Mouse (Mus musculus): Measurements from ENCODE around the gene B3galt1. TPM values are rescaled to one million over a fixed set of nuclear protein-coding genes. Genes with fewer than 3 reads are reported as not detected.
A peak's percentile ranks its signal among the peaks of the same experiment; 100 is the strongest.

Gene B3galt1
- total and polyA plus RNA-seq, 3 experiments = 0.72 to 1.9 (median 1.5) TPM

GRCm38 (mm10) chr2:68124751-68125150, 559.1 kb downstream of the B3galt1 start:
- no peak for DNase-seq
- no peaks in the 10 kb centered on the region for H3K36me3 ChIP-seq (ENCODE audit: control insufficient read depth, insufficient read depth, low read length)
- no peak overlapping the region for H3K27ac ChIP-seq
- TF ChIP-seq CTCF (IDR thresholded peaks at IDR 0.05) = peak; percentile 40
- TF ChIP-seq POLR2A (IDR thresholded peaks at IDR 0.05; ENCODE audit: insufficient read depth, low read depth, low read length) = no peak
- H3K9ac ChIP-seq (ENCODE audit: low read depth, low read length) = no peak overlapping the region
- H3K27me3 ChIP-seq (ENCODE audit: control insufficient read depth, insufficient read depth, low read length) = no peaks in the 10 kb centered on the region
- 58% methylated on average over 6 of the region's 6 CpGs for WGBS
- no peak overlapping the region for H3K4me3 ChIP-seq
- no peaks in the 10 kb centered on the region for H3K79me2 ChIP-seq (replicated peaks; ENCODE audit: control insufficient read depth, insufficient read depth, low read length)
- no peaks in the 10 kb centered on the region for H3K4me1 ChIP-seq (ENCODE audit: control insufficient read depth, insufficient read depth, low read length)
- intact Hi-C loops (cut with DNase I) = no loop called here

DNA sequence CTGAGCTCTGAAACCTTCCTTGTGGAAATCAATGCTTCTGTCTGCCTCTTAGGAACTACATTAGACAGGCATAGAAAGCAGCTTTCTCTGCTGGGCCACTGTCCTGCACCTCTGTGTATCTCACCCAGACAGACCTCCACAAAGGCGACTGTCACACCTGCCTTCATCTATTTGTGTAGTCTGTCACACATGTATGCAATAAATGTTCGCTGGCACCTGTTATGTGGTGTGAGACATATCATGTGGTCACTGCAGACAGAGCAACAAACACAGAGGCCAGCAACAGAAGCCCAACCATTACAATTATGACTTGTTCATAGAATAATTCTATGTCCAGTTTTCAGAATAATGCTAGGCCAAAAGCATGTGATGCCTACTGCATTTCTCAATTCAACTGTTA, 575.4 kb downstream of the B3galt1 start:
- 82% methylated on average over 2 of the region's 2 CpGs for WGBS

DNA sequence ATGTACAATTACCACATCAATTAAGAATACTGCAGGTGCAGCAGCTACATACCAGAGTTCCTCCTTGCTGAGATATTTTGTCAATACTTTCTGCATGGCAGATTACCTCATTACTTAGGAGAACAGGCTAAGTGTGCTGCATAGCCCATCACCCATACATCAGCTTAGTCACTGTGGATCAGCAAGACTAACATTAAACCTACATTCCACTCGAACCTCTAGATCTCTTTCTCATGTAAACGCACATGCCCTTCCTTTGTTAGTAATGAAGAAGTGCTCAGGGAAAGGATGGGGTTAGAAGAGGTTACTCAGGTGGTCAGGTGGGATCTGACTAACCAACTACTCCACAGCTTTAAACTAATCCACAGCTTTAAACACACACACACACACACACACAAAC, 577.6 kb downstream of the B3galt1 start:
- Histone ChIP-seq H3K4me3 (no peak overlapping the region), H3K4me1 (ENCODE audit: control insufficient read depth, insufficient read depth, low read length) (no peaks in the 10 kb centered on the region), H3K9ac (ENCODE audit: low read depth, low read length) (no peak overlapping the region), H3K36me3 (ENCODE audit: control insufficient read depth, insufficient read depth, low read length) (no peaks in the 10 kb centered on the region), H3K79me2 (replicated peaks; ENCODE audit: control insufficient read depth, insufficient read depth, low read length) (no peaks in the 10 kb centered on the region), H3K27me3 (ENCODE audit: control insufficient read depth, insufficient read depth, low read length) (no peaks in the 10 kb centered on the region), H3K27ac (no peak overlapping the region)
- 81% methylated on average over 2 of the region's 2 CpGs for WGBS
- intact Hi-C loops (cut with DNase I) = no loop called here
- TF ChIP-seq EP300 (IDR thresholded peaks at IDR 0.05; ENCODE audit: insufficient read depth, low read depth, low read length) = no peak
- no peak for TF ChIP-seq CTCF (IDR thresholded peaks at IDR 0.05)
- no peak for TF ChIP-seq POLR2A (IDR thresholded peaks at IDR 0.05; ENCODE audit: insufficient read depth, low read depth, low read length)
- no peak for DNase-seq

More for the DNA sequence above, 575.4 kb downstream of the B3galt1 start:
- DNase-seq = no peak
- H3K4me3 ChIP-seq = no peak overlapping the region
- H3K4me1 ChIP-seq (ENCODE audit: control insufficient read depth, insufficient read depth, low read length) = no peaks in the 10 kb centered on the region
- H3K9ac ChIP-seq (ENCODE audit: low read depth, low read length) = no peak overlapping the region
- no peak for TF ChIP-seq EP300 (IDR thresholded peaks at IDR 0.05; ENCODE audit: insufficient read depth, low read depth, low read length)
- TF ChIP-seq CTCF (IDR thresholded peaks at IDR 0.05) = no peak
- no peak for TF ChIP-seq POLR2A (IDR thresholded peaks at IDR 0.05; ENCODE audit: insufficient read depth, low read depth, low read length)
- no peaks in the 10 kb centered on the region for H3K27me3 ChIP-seq (ENCODE audit: control insufficient read depth, insufficient read depth, low read length)
- no peaks in the 10 kb centered on the region for H3K36me3 ChIP-seq (ENCODE audit: control insufficient read depth, insufficient read depth, low read length)
- H3K79me2 ChIP-seq (replicated peaks; ENCODE audit: control insufficient read depth, insufficient read depth, low read length) = no peaks in the 10 kb centered on the region
- no peak overlapping the region for H3K27ac ChIP-seq
- intact Hi-C loops (cut with DNase I) = no loop called here

- intact Hi-C loops (cut with DNase I) = no loop called here
- H3K27me3 ChIP-seq (ENCODE audit: control insufficient read depth, insufficient read depth, low read length) = 0 out of 2 replicates have a peak, but pooled peaks cover 2% of the 10 kb centered on the region
Observed at GRCm38 (mm10) chr2:68159751-68160150, 594.1 kb downstream of the B3galt1 start.

GRCm38 (mm10) chr2:68160566-68160965, 594.9 kb downstream of the B3galt1 start:
- no peaks in the 10 kb centered on the region for H3K79me2 ChIP-seq (replicated peaks; ENCODE audit: control insufficient read depth, insufficient read depth, low read length)
- WGBS = 86% methylated on average over 2 of the region's 2 CpGs

More at GRCm38 (mm10) chr2:68159751-68160150, 594.1 kb downstream of the B3galt1 start:
- Histone ChIP-seq H3K4me3 (no peak overlapping the region), H3K79me2 (replicated peaks; ENCODE audit: control insufficient read depth, insufficient read depth, low read length) (no peaks in the 10 kb centered on the region), H3K4me1 (ENCODE audit: control insufficient read depth, insufficient read depth, low read length) (no peaks in the 10 kb centered on the region), H3K27ac (no peak overlapping the region), H3K9ac (ENCODE audit: low read depth, low read length) (no peak overlapping the region), H3K36me3 (ENCODE audit: control insufficient read depth, insufficient read depth, low read length) (no peaks in the 10 kb centered on the region)
- 87% methylated on average over 5 of the region's 5 CpGs for WGBS
- TF ChIP-seq EP300 (IDR thresholded peaks at IDR 0.05; ENCODE audit: insufficient read depth, low read depth, low read length) (no peak), CTCF (IDR thresholded peaks at IDR 0.05) (no peak), POLR2A (IDR thresholded peaks at IDR 0.05; ENCODE audit: insufficient read depth, low read depth, low read length) (no peak)
- no peak for DNase-seq

GRCm38 (mm10) chr2:68162012-68162411, 596.3 kb downstream of the B3galt1 start:
- Histone ChIP-seq H3K27me3 (ENCODE audit: control insufficient read depth, insufficient read depth, low read length) (0 out of 2 replicates have a peak, but pooled peaks cover 2% of the 10 kb centered on the region), H3K4me3 (no peak overlapping the region), H3K27ac (no peak overlapping the region), H3K9ac (ENCODE audit: low read depth, low read length) (no peak overlapping the region), H3K36me3 (ENCODE audit: control insufficient read depth, insufficient read depth, low read length) (no peaks in the 10 kb centered on the region), H3K79me2 (replicated peaks; ENCODE audit: control insufficient read depth, insufficient read depth, low read length) (no peaks in the 10 kb centered on the region), H3K4me1 (ENCODE audit: control insufficient read depth, insufficient read depth, low read length) (no peaks in the 10 kb centered on the region)
- intact Hi-C loops (cut with DNase I) = no loop called here
- DNase-seq = no peak
- 81% methylated on average over 4 of the region's 4 CpGs for WGBS
- TF ChIP-seq EP300 (IDR thresholded peaks at IDR 0.05; ENCODE audit: insufficient read depth, low read depth, low read length) (no peak), CTCF (IDR thresholded peaks at IDR 0.05) (no peak), POLR2A (IDR thresholded peaks at IDR 0.05; ENCODE audit: insufficient read depth, low read depth, low read length) (no peak)

More at GRCm38 (mm10) chr2:68160566-68160965, 594.9 kb downstream of the B3galt1 start:
- Histone ChIP-seq H3K27me3 (ENCODE audit: control insufficient read depth, insufficient read depth, low read length) (0 out of 2 replicates have a peak, but pooled peaks cover 2% of the 10 kb centered on the region), H3K4me1 (ENCODE audit: control insufficient read depth, insufficient read depth, low read length) (no peaks in the 10 kb centered on the region), H3K27ac (no peak overlapping the region), H3K36me3 (ENCODE audit: control insufficient read depth, insufficient read depth, low read length) (no peaks in the 10 kb centered on the region), H3K9ac (ENCODE audit: low read depth, low read length) (no peak overlapping the region), H3K4me3 (no peak overlapping the region)
- DNase-seq = no peak
- no peak for TF ChIP-seq EP300 (IDR thresholded peaks at IDR 0.05; ENCODE audit: insufficient read depth, low read depth, low read length)
- no peak for TF ChIP-seq CTCF (IDR thresholded peaks at IDR 0.05)
- no peak for TF ChIP-seq POLR2A (IDR thresholded peaks at IDR 0.05; ENCODE audit: insufficient read depth, low read depth, low read length)
- intact Hi-C loops (cut with DNase I) = no loop called here

Data from heart, adult 2 months (tissue).